Mouse (Mus musculus) lung, embryonic 15.5 days (tissue): ENCODE measurements around the gene Cltb. TPM values are rescaled to one million over a fixed set of nuclear protein-coding genes. Genes with fewer than 3 reads are reported as not detected.

Source experiments
- ATAC-seq: fragments of 200-750 bp; cut with Nextera tagmentation; 2 replicates; pipeline ENCODE4 v1.8.0; 2017; ENCODE audit warnings: moderate number of reproducible peaks, borderline replicate concordance; ENCODE audit not compliant: low FRiP score, low TSS enrichment; ENCODE audit errors: extremely low read depth
- H3K27ac ChIP-seq: fragments of 300-500 bp; sonication (generic); 2 replicates; pipeline ENCODE4 v1.5.1; 2015; ENCODE audit warnings: moderate library complexity, mild to moderate bottlenecking, inconsistent platforms
- H3K27me3 ChIP-seq: fragments of 300-500 bp; sonication (generic); 2 replicates; pipeline ENCODE4 v1.6.1; 2015; ENCODE audit warnings: inconsistent platforms
- H3K36me3 ChIP-seq: fragments of 300-500 bp; sonication (generic); 2 replicates; pipeline ENCODE4 v1.6.1; 2015; ENCODE audit warnings: inconsistent platforms
- H3K4me1 ChIP-seq: fragments of 300-500 bp; sonication (generic); 2 replicates; pipeline ENCODE4 v1.6.1; 2015; ENCODE audit warnings: inconsistent platforms
- H3K4me2 ChIP-seq: fragments of 300-500 bp; sonication (generic); 2 replicates; pipeline ENCODE4 v1.6.1; 2015; ENCODE audit warnings: inconsistent platforms, mild to moderate bottlenecking, moderate library complexity
- H3K4me3 ChIP-seq: fragments of 300-500 bp; sonication (generic); 2 replicates; pipeline ENCODE4 v1.5.1; 2015; ENCODE audit warnings: mild to moderate bottlenecking, inconsistent platforms
- H3K9ac ChIP-seq: fragments of 300-500 bp; sonication (generic); 2 replicates; pipeline ENCODE4 v1.6.1; 2015; ENCODE audit warnings: inconsistent platforms
- H3K9me3 ChIP-seq: fragments of 300-500 bp; sonication (generic); 2 replicates; pipeline ENCODE4 v1.6.1; 2016; ENCODE audit warnings: inconsistent platforms
- WGBS: fragments of 180-500 bp; shearing (Covaris S2); methylation state at CpG from one replicate; pipeline ENCODE4 v1.1.7; 2015; 5-methylcytosine and 5-hydroxymethylcytosine counted together
- polyA plus RNA-seq: library from polyadenylated mRNA; unstranded; fragments of >200 nt; fragmentation: Nextera tagmentation; extraction: Ambion mirVana; gene quantifications from 2 replicates; pipeline ENCODE4 v1.2.1, GENCODE M21; 2015

The Cltb gene
- polyA plus RNA-seq, 1 experiment from 2014 or later = 45.1 TPM

DNA sequence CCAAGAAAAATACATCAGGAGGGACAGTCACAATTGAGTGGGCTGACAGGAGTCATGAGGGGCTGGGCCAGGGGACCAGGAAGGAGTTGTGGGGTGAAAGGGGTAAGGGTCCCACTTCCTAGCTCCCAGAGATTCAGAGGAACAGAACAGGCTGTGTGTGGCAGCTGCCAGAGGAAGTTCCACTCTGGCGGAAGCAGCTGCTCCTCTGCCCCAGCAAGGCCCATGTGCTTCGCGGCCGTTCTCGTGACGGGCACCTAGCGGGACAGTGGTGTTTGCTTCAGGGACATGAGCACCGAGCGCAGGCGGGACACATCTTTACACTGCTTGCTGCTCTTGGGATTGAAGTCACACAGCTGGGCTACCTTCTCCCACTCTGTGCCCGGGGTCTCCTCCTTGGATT, 17.5 kb downstream of the Cltb start:
- no peak for ATAC-seq
- H3K4me1 ChIP-seq = peaks cover 24% of the 10 kb centered on the region

DNA sequence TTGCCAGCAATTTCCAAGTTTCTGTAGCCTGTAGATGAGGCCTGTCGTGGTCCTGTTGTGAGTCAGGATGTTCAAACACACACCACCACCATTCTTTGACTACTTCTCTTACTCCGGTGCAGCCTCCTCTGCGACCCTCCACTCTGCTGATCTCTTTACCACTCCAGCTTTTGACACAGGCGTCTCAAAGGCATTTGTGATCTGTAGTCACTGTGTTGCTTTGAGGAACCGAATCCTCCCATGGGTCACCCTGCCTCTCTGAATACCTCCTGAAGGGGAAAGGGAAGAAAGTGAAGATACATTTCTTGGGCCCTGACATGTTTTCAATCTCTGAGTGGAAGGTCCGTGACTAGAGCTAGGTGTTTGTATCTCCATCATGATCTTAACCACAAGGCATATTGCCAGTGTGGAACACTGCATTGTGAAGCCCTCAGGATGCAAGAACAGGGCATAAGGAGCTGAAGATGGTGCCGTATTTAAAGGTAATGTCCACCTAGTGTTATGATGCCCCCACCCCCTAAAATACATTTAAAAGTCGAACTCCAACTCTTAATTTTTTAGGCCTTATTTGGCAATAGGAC, 19.3 kb downstream of the Cltb start:
- 84% methylated on average over 8 of the region's 8 CpGs for WGBS
- ATAC-seq = no peak
- Histone ChIP-seq H3K27ac (no peak overlapping the region), H3K4me3 (peak overlapping the region; percentile 97; the same call in 1 of the 2 replicates), H3K9me3 (no peaks in the 10 kb centered on the region), H3K4me1 (peaks cover 25% of the 10 kb centered on the region), H3K27me3 (no peaks in the 10 kb centered on the region), H3K4me2 (no peak overlapping the region), H3K9ac (no peak overlapping the region), H3K36me3 (peaks cover 12% of the 10 kb centered on the region)

More for the DNA sequence above, 17.5 kb downstream of the Cltb start:
- no peaks in the 10 kb centered on the region for H3K27me3 ChIP-seq
- no peak overlapping the region for H3K9ac ChIP-seq
- 78% methylated on average over 11 of the region's 11 CpGs for WGBS
- no peak overlapping the region for H3K4me3 ChIP-seq
- no peaks in the 10 kb centered on the region for H3K9me3 ChIP-seq
- H3K27ac ChIP-seq = no peak overlapping the region
- no peak overlapping the region for H3K4me2 ChIP-seq
- peaks cover 7% of the 10 kb centered on the region; the same call in 1 of the 2 replicates for H3K36me3 ChIP-seq

GRCm38 (mm10) chr13:54589996-54590951, 20.9 kb downstream of the Cltb start, which contains the start of the genes Nop16 and Higd2a:
Gene Nop16, minus strand, starts transcription at chr13:54590090.
Gene Higd2a, plus strand, starts transcription at chr13:54590207.
- Histone ChIP-seq H3K9me3 (no peaks in the 10 kb centered on the region), H3K27ac (peak within 1 kb of the TSS; percentile 76), H3K4me1 (peaks cover 17% of the 10 kb centered on the region), H3K4me3 (peak within 1 kb of the TSS; percentile 97), H3K36me3 (peaks cover 23% of the 10 kb centered on the region), H3K27me3 (no peaks in the 10 kb centered on the region), H3K4me2 (peak within 1 kb of the TSS; percentile 82), H3K9ac (peak within 1 kb of the TSS; percentile 88)
- peak; percentile 96 for ATAC-seq
- WGBS = under 1% methylated on average over 51 of the region's 51 CpGs

DNA sequence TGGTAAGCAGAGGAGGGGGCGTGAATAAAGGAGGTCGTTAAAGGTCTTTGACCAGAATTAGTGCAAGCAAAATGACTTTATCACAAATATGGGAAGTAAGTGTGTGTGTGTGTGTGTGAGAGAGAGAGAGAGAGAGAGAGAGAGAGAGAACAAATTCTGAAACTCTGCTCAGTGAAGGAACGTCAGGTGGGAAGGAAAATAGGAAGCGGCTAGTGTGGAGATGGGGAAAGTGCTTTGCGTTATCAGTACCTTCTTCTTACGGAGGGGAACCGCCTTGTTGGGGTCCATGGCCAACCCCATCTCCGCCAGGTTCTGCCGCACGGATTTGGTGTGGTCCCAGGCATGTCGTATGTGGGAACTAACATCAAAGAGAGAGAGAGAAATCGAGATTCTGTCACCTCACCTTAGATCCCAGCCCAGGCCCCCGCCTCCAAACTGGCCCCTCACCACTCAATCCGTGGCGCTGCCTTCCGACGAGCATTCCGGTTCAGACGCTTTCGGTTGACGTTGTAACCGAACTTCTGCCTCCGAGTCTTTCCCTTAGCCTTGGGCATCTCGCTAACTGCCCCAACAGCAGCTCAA, 21.6 kb downstream of the Cltb start:
- ATAC-seq = peak; percentile 16
- 1% methylated on average over 24 of the region's 24 CpGs for WGBS

DNA sequence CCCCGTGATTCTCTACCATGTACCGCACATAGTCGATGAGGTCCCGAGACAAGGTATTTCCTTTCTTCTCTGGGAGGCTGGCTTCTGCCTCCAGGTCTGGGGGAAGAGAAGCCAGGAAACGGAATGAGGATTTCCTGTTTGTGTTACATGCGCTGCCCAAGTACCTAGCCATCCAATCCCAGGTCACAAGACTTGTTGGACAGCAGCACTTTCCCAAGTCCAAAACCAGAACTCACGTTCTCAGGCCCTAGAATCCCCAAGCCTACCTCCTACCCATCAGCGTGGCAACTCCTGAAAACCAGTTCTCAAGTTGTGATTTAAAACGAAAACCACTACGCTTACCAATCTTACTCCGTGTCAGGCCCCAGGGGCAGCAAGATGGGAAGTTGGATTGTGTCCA, 25.3 kb downstream of the Cltb start:
- peaks cover 45% of the 10 kb centered on the region for H3K36me3 ChIP-seq

More for the DNA sequence above, 21.6 kb downstream of the Cltb start:
- Histone ChIP-seq H3K4me1 (peaks cover 17% of the 10 kb centered on the region), H3K9me3 (no peaks in the 10 kb centered on the region), H3K4me3 (peak overlapping the region; percentile 97), H3K4me2 (peak overlapping the region; percentile 72), H3K9ac (peak overlapping the region; percentile 88), H3K27me3 (no peaks in the 10 kb centered on the region), H3K27ac (peak overlapping the region; percentile 51), H3K36me3 (peaks cover 31% of the 10 kb centered on the region)

DNA sequence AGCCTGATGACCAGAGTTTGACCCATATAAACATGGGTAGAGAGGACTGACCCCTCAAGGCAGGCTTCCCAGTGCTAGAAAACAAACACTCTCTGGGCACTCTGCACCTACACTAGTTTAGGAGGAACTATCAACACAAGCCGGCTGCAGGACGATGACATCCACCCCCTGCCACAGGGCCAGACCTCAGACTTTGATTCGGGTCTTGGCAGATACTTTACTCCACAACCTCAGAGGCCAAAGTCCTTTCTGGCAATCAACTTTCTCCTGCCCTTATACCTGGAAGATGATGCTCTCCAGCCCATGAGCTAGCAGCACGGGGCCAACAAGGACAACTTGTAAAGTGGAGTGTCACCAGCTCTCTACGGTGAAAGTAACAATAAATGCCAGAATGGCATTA, 28.3 kb downstream of the Cltb start:
- Histone ChIP-seq H3K9ac (no peak overlapping the region), H3K4me1 (0 out of 2 replicates have a peak, but pooled peaks cover 9% of the 10 kb centered on the region), H3K4me2 (no peak overlapping the region), H3K4me3 (no peak overlapping the region), H3K9me3 (no peaks in the 10 kb centered on the region), H3K27ac (no peak overlapping the region), H3K27me3 (no peaks in the 10 kb centered on the region), H3K36me3 (peaks cover 69% of the 10 kb centered on the region)
- 84% methylated on average over 5 of the region's 5 CpGs for whole genome bisulfite sequencing
- no peak for ATAC-seq

More for the DNA sequence above, 25.3 kb downstream of the Cltb start:
- H3K4me2 ChIP-seq = no peak overlapping the region
- H3K27me3 ChIP-seq = no peaks in the 10 kb centered on the region
- no peak overlapping the region for H3K27ac ChIP-seq
- no peak for ATAC-seq
- WGBS = 77% methylated on average over 11 of the region's 11 CpGs
- H3K9ac ChIP-seq = no peak overlapping the region
- peaks cover 14% of the 10 kb centered on the region for H3K4me1 ChIP-seq
- H3K9me3 ChIP-seq = no peaks in the 10 kb centered on the region
- H3K4me3 ChIP-seq = no peak overlapping the region

DNA sequence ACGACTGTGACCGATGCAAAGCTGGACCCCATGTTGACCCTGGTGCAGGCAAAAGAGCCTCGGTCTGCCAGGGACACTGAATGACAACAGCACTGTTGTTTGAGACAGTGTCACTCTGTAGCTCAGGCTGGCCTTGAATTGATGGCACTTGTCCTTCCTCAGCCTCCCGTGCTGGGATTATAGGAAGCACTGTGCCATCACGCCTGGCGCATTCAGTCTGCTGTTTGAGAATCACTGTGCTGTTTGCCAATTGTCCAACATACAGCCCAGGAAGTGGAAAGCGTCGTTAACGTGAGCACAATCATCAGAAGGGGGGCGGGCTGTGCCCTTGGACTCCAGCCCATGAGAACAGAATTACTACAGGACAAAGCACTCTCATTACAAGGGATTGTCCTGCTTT, 29.0 kb downstream of the Cltb start:
- Histone ChIP-seq H3K4me2 (no peak overlapping the region), H3K4me1 (peaks cover 9% of the 10 kb centered on the region; the same call in 1 of the 2 replicates), H3K9me3 (no peaks in the 10 kb centered on the region), H3K9ac (no peak overlapping the region), H3K27me3 (no peaks in the 10 kb centered on the region), H3K27ac (peak overlapping the region; percentile 31; the same call in 1 of the 2 replicates), H3K4me3 (no peak overlapping the region), H3K36me3 (peaks cover 69% of the 10 kb centered on the region)
- 64% methylated on average over 10 of the region's 10 CpGs for WGBS
- no peak for ATAC-seq

DNA sequence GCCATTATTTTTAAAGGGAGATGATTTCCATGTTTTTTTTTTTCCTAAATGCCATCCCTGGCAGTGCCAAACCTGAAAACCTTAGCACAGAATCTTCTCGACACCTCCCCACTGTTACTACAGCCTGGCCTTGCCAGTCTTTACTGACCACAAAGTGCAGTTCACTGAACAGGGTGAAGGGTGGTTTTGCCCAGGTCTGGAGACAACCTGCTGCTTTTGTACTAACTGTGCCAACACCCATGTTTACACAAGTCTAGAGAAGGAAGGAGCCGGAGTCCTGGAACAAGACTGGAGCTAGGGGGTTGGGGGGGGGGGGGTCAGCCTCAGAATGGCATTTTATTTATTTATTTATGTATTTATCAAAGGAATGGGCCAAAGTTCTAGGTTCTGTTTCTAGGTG, 29.8 kb downstream of the Cltb start:
- WGBS = 50% methylated on average over 2 of the region's 2 CpGs
- no peak for ATAC-seq
- no peak overlapping the region; the same call in 1 of the 2 replicates for H3K27ac ChIP-seq

GRCm38 (mm10) chr13:54577652-54578507, 33.3 kb downstream of the Cltb start:
- peaks cover 36% of the 10 kb centered on the region for H3K36me3 ChIP-seq

More for the DNA sequence above, 29.8 kb downstream of the Cltb start:
- Histone ChIP-seq H3K9me3 (no peaks in the 10 kb centered on the region), H3K4me3 (no peak overlapping the region), H3K27me3 (no peaks in the 10 kb centered on the region), H3K4me2 (no peak overlapping the region), H3K9ac (no peak overlapping the region), H3K36me3 (peaks cover 70% of the 10 kb centered on the region), H3K4me1 (peaks cover 13% of the 10 kb centered on the region; the same call in 1 of the 2 replicates)

DNA sequence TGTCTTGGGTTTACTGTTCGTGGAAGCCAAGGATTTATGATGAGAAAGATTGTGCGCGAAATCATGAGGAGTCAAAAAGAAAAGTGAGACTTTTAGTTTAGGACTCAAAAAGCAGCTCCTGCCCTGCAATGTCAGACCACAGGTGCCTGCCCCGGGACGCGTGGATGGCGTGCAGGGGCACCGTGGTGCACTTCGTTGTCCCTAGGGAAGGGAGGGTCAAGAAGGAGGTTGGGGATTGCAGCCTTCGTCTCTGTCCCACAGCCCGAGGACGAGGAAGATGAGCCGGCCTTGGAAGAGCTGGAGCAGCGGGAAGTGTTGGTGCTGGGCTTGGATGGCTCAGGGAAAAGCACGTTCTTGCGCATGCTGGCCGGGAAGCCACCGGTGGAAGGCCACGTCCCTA, 35.7 kb downstream of the Cltb start:
- Histone ChIP-seq H3K27ac (peak overlapping the region; percentile 79), H3K9me3 (no peaks in the 10 kb centered on the region), H3K4me2 (peak overlapping the region; percentile 68), H3K4me1 (peaks cover 14% of the 10 kb centered on the region), H3K27me3 (no peaks in the 10 kb centered on the region), H3K4me3 (peak overlapping the region; percentile 78), H3K9ac (peak overlapping the region; percentile 74), H3K36me3 (peaks cover 28% of the 10 kb centered on the region)
- WGBS = 2% methylated on average over 19 of the region's 19 CpGs
- ATAC-seq = no peak; the same call in 1 of the 2 replicates

More at GRCm38 (mm10) chr13:54577652-54578507, 33.3 kb downstream of the Cltb start:
- H3K4me2 ChIP-seq = no peak overlapping the region
- no peak overlapping the region for H3K27ac ChIP-seq
- 78% methylated on average over 21 of the region's 21 CpGs for WGBS
- no peak overlapping the region for H3K4me3 ChIP-seq
- H3K9me3 ChIP-seq = no peaks in the 10 kb centered on the region
- no peak for ATAC-seq
- no peak overlapping the region for H3K9ac ChIP-seq
- no peaks in the 10 kb centered on the region for H3K27me3 ChIP-seq
- H3K4me1 ChIP-seq = peaks cover 23% of the 10 kb centered on the region
